Mouse (Mus musculus) naive thymus-derived CD4-positive, alpha-beta T cell, adult 5 months (primary cell): ENCODE data around the gene Mfsd4a. TPM values are rescaled to one million over a fixed set of nuclear protein-coding genes. Genes with fewer than 3 reads are reported as not detected.

Experiments used
- polyA plus RNA-seq: library from polyadenylated mRNA; unstranded; fragments of 100-300 nt; shearing (Covaris generic); gene quantifications from one replicate; pipeline ENCODE4 v1.2.1, GENCODE M21; 2017

Mfsd4a gene
- 79.3 TPM for polyA plus RNA-seq

GRCm38 (mm10) chr1:132067261-132068255 is at the start of gene Mfsd4a:
Gene Mfsd4a (minus strand): TSS chr1:132068062.

GRCm38 (mm10) chr1:132007282-132007815 is 60.5 kb downstream of the Mfsd4a start, which contains the start of gene Elk4:
Gene Elk4 (plus strand): TSS chr1:132007607.

Other genes with a start within 250 kb of the Mfsd4a start
- 27.5 TPM for gene Slc41a1, start 240.6 kb downstream of the Mfsd4a start, polyA plus RNA-seq
- gene Rab29, start 200.8 kb downstream of the Mfsd4a start, polyA plus RNA-seq = 19.5 TPM
- 56.9 TPM for gene Nucks1, start 157.5 kb downstream of the Mfsd4a start, polyA plus RNA-seq
- not detected for gene Slc45a3, start 105.1 kb downstream of the Mfsd4a start, polyA plus RNA-seq
- gene Elk4, start 60.5 kb downstream of the Mfsd4a start, polyA plus RNA-seq = 138 TPM
- not detected for gene Cdk18, start 71.6 kb upstream of the Mfsd4a start, polyA plus RNA-seq
- gene Lemd1, start 123.4 kb upstream of the Mfsd4a start, polyA plus RNA-seq = not detected
- not detected for gene AC124108.1, start 123.4 kb upstream of the Mfsd4a start, polyA plus RNA-seq
- gene Gm10188, start 161.7 kb upstream of the Mfsd4a start, polyA plus RNA-seq = not detected
- 0.07 TPM for gene Klhdc8a, start 230.6 kb upstream of the Mfsd4a start, polyA plus RNA-seq
- 11.6 TPM for gene Nuak2, start 248.1 kb upstream of the Mfsd4a start, polyA plus RNA-seq